Mouse (Mus musculus) kidney, postnatal 14 days (tissue): Measurements from ENCODE around the gene Fstl5.

ENCODE experiments used
- DNase-seq: peaks from one replicate; pipeline ENCODE4 v3.0.0; 2022; ENCODE audit warnings: mixed read lengths

Fstl5 gene

GRCm38 (mm10) chr3:76567346-76567745 is 493.3 kb downstream of the Fstl5 start:
- DNase-seq: no peak

- no peak for DNase-seq
Observed at GRCm38 (mm10) chr3:76572478-76572877, 498.4 kb downstream of the Fstl5 start.

GRCm38 (mm10) chr3:76572920-76573541 is 499.0 kb downstream of the Fstl5 start:
- DNase-seq: no peak

GRCm38 (mm10) chr3:76593148-76593547 is 519.1 kb downstream of the Fstl5 start:
- DNase-seq: no peak

- DNase-seq: no peak
Observed at GRCm38 (mm10) chr3:76620044-76620443, 546.0 kb downstream of the Fstl5 start.

GRCm38 (mm10) chr3:76654243-76654642 is 580.2 kb downstream of the Fstl5 start:
- DNase-seq: no peak

- no peak for DNase-seq
Observed at GRCm38 (mm10) chr3:76670859-76671258, 596.8 kb downstream of the Fstl5 start.

GRCm38 (mm10) chr3:76676006-76676405 is 601.9 kb downstream of the Fstl5 start:
- DNase-seq: no peak

- no peak for DNase-seq
Observed at GRCm38 (mm10) chr3:76679853-76680545, 605.9 kb downstream of the Fstl5 start.

- DNase-seq: no peak
Observed at GRCm38 (mm10) chr3:76680546-76680883, 606.4 kb downstream of the Fstl5 start.

- DNase-seq: no peak
Observed at GRCm38 (mm10) chr3:76697134-76697629, 623.1 kb downstream of the Fstl5 start.

GRCm38 (mm10) chr3:76739221-76739620 is 665.2 kb downstream of the Fstl5 start:
- DNase-seq: no peak
